Mouse (Mus musculus): ENCODE measurements around the gene Rps6ka3.

- TF ChIP-seq GATA1 (IDR thresholded peaks at IDR 0.05; ENCODE audit: borderline replicate concordance, low read length) (no peak), FLI1 (IDR thresholded peaks at IDR 0.05; ENCODE audit: low read length) (no peak)
Measured at GRCm38 (mm10) chrX:159171579-159171978, 38.5 kb upstream of the Rps6ka3 start.

Measured in megakaryocyte, embryonic 14.5 days (primary cell).